Mouse (Mus musculus) CH12.LX (cell line): ENCODE results near the gene Mlxipl. TPM values are rescaled to one million over a fixed set of nuclear protein-coding genes. Genes with fewer than 3 reads are reported as not detected.

Experiments
- DNase-seq: peaks from one replicate; pipeline ENCODE4 v3.0.0-alpha.2; 2013; ENCODE audit errors: extremely low read depth
- H3K27ac ChIP-seq: 2 replicates; pipeline ENCODE4 v1.5.1; 2012; ENCODE audit warnings: low read depth, mild to moderate bottlenecking, control low read depth, moderate library complexity; ENCODE audit not compliant: insufficient read depth
- H3K27me3 ChIP-seq: replicated peaks from 2 replicates; pipeline ENCODE3; 2012; ENCODE audit warnings: inconsistent platforms
- H3K36me3 ChIP-seq, 2 experiments: replicated peaks in 1 of 2; 2 replicates each; pipeline versions ENCODE3 to v1.6.1; 2012; ENCODE audit warnings: inconsistent platforms in 1 of 2, low read length in 1 of 2, mild to moderate bottlenecking in 1 of 2, mixed read lengths in 1 of 2, moderate library complexity in 1 of 2; ENCODE audit not compliant: control insufficient read depth in 1 of 2, insufficient read depth in 1 of 2
- H3K4me1 ChIP-seq, 2 experiments: 2 replicates each; pipeline ENCODE4 v1.6.1; 2012; ENCODE audit warnings: inconsistent platforms in 1 of 2, moderate library complexity in 1 of 2; ENCODE audit not compliant: insufficient read depth in 2 of 2, control insufficient read depth in 1 of 2
- H3K4me2 ChIP-seq: 2 replicates; pipeline ENCODE4 v1.6.1; 2012; ENCODE audit warnings: low read depth, mild to moderate bottlenecking, control low read depth; ENCODE audit not compliant: poor library complexity, insufficient read depth, severe bottlenecking
- H3K4me3 ChIP-seq, 3 experiments: fragments of 150-350 bp in 1 of 3; sonication (generic) in 1 of 3; replicated peaks in 1 of 3; 2 replicates each; pipeline versions ENCODE3 to v1.5.1; 2011 to 2012; ENCODE audit warnings: low read depth in 2 of 3, low read length in 2 of 3, mild to moderate bottlenecking in 2 of 3, moderate library complexity in 2 of 3, control low read depth in 1 of 3, improper control_type of control experiment in 1 of 3, inconsistent platforms in 1 of 3, mixed read lengths in 1 of 3; ENCODE audit not compliant: poor library complexity in 1 of 3
- H3K79me2 ChIP-seq: replicated peaks from 2 replicates; pipeline ENCODE4 v1.6.1; 2012; ENCODE audit warnings: mild to moderate bottlenecking, moderate library complexity; ENCODE audit not compliant: control insufficient read depth, poor library complexity, insufficient read depth, severe bottlenecking; ENCODE audit errors: extremely low read depth
- H3K9ac ChIP-seq: 2 replicates; pipeline ENCODE4 v1.6.1; 2012; ENCODE audit warnings: low read depth, mild to moderate bottlenecking, control low read depth, moderate library complexity; ENCODE audit not compliant: insufficient read depth
- H3K9me3 ChIP-seq: replicated peaks from 2 replicates; pipeline ENCODE3; 2012; ENCODE audit warnings: low read length, inconsistent platforms, mixed read lengths
- BHLHE40 ChIP-seq: IDR thresholded peaks from 2 replicates; pipeline ENCODE4 v1.6.1; 2011; ENCODE audit warnings: mild to moderate bottlenecking, low read depth, low read length, improper control_type of control experiment
- CHD2 ChIP-seq: IDR thresholded peaks from 2 replicates; pipeline ENCODE4 v1.6.1; 2011; ENCODE audit warnings: low read length, improper control_type of control experiment
- EP300 ChIP-seq: IDR thresholded peaks from 2 replicates; pipeline ENCODE4 v1.6.1; 2011; ENCODE audit warnings: low read length, improper control_type of control experiment
- ETS1 ChIP-seq: conservative IDR thresholded peaks from 2 replicates; pipeline ENCODE4 v1.6.1; 2012; ENCODE audit warnings: low read depth, mild to moderate bottlenecking, inconsistent platforms, low read length, improper control_type of control experiment, moderate library complexity
- JUN ChIP-seq: IDR thresholded peaks from 2 replicates; pipeline ENCODE4 v1.6.1; 2011; ENCODE audit warnings: low read depth, mild to moderate bottlenecking, low read length, improper control_type of control experiment, moderate library complexity; ENCODE audit not compliant: insufficient read depth
- JUND ChIP-seq: conservative IDR thresholded peaks from 2 replicates; pipeline ENCODE4 v1.6.1; 2011; ENCODE audit warnings: low read depth, low read length, improper control_type of control experiment
- MAFK ChIP-seq: IDR thresholded peaks from 2 replicates; pipeline ENCODE4 v1.6.1; 2011; ENCODE audit warnings: low read length, improper control_type of control experiment; ENCODE audit not compliant: insufficient replicate concordance
- MAX ChIP-seq: IDR thresholded peaks from 2 replicates; pipeline ENCODE4 v1.6.1; 2011; ENCODE audit warnings: low read length, improper control_type of control experiment
- MEF2A ChIP-seq: IDR thresholded peaks from 2 replicates; pipeline ENCODE4 v1.6.1; 2014; ENCODE audit warnings: low read depth, mild to moderate bottlenecking, inconsistent platforms, low read length, improper control_type of control experiment, borderline replicate concordance
- MYC ChIP-seq: IDR thresholded peaks from 2 replicates; pipeline ENCODE4 v1.6.1; 2011; ENCODE audit warnings: low read depth, mild to moderate bottlenecking, improper control_type of control experiment, low read length
- NRF1 ChIP-seq: IDR thresholded peaks from 2 replicates; pipeline ENCODE4 v1.6.1; 2014; ENCODE audit warnings: low read depth, mild to moderate bottlenecking, inconsistent platforms, low read length, improper control_type of control experiment, moderate library complexity
- PAX5 ChIP-seq: IDR thresholded peaks from 2 replicates; pipeline ENCODE4 v1.6.1; 2012; ENCODE audit warnings: low read length, inconsistent platforms, mixed read lengths
- RCOR1 ChIP-seq: conservative IDR thresholded peaks from 2 replicates; pipeline ENCODE4 v1.6.1; 2012; ENCODE audit warnings: low read depth, mild to moderate bottlenecking, inconsistent platforms, low read length, improper control_type of control experiment
- SIN3A ChIP-seq: IDR thresholded peaks from 2 replicates; pipeline ENCODE4 v1.6.1; 2012; ENCODE audit warnings: low read length, improper control_type of control experiment, inconsistent platforms
- TBP ChIP-seq: conservative IDR thresholded peaks from 2 replicates; pipeline ENCODE4 v1.6.1; 2011; ENCODE audit warnings: low read depth, low read length, improper control_type of control experiment
- USF1 ChIP-seq: IDR thresholded peaks from 2 replicates; pipeline ENCODE4 v1.6.1; 2014; ENCODE audit warnings: low read depth, mild to moderate bottlenecking, inconsistent platforms, low read length, improper control_type of control experiment
- ZKSCAN1 ChIP-seq: IDR thresholded peaks from 2 replicates; pipeline ENCODE4 v1.6.1; 2012; ENCODE audit warnings: low read depth, inconsistent platforms, low read length, improper control_type of control experiment, borderline replicate concordance
- ZMIZ1 ChIP-seq: IDR thresholded peaks from 2 replicates; pipeline ENCODE4 v1.6.1; 2012; ENCODE audit warnings: low read depth, mild to moderate bottlenecking, inconsistent platforms, low read length, improper control_type of control experiment
- dilution Hi-C: fragments of 300-500 bp; cut with MboI; formaldehyde crosslinking; loops from 2 replicates; pipeline ENCODE4 v1.14.3; 2020; ENCODE audit warnings: low sequenced_read_pairs; ENCODE audit not compliant: extremely low pct_unique_long_range_greater_than_20kb, extremely low pct_ligation_motif_present
- in situ Hi-C: fragments of 300-500 bp; cut with MboI; formaldehyde crosslinking; loops from 3 replicates; pipeline ENCODE4 v1.14.3; 2019; ENCODE audit warnings: low sequenced_read_pairs, low pct_ligation_motif_present, low pct_unique_long_range_greater_than_20kb, mixed read lengths
- polyA plus RNA-seq: library from polyadenylated mRNA; unstranded; fragments of >175 nt; gene quantifications from 2 replicates; pipeline ENCODE4 v1.2.1, GENCODE M21; 2012; ENCODE audit warnings: low read depth; ENCODE audit not compliant: insufficient read length
- total RNA-seq, 2 experiments: library from RNA; depleted of rRNA; stranded (reverse); fragments of 300-350 nt in 1 of 2; fragments of >200 nt in 1 of 2; gene quantifications; 2 replicates each; pipeline ENCODE4 v1.2.3; 2012 to 2014

Gene Mlxipl
- total and polyA plus RNA-seq, 3 experiments = not detected

DNA sequence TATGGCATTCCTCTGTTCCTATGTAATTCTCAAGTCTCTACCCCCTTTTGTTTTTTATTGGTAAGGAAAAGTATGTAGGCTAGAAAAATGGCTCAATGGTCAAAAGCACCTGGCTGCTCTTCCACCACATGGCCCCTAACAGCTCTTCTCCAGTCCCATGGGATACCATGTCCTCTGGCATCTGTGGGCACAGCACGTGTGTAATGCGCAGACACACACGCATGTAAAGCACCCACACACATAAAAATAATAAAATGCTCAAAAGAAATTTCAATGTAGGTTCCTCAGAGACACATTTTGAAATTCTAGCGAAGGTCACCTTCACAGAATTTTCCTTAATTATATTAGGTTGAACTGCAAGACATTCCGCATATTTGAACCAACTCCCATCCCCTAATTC is 79.8 kb downstream of the Mlxipl start:
- TF ChIP-seq ETS1 (no peak), USF1 (no peak), MAFK (no peak), JUND (no peak), BHLHE40 (peak; percentile 71), JUN (no peak), MYC (peak; percentile 57; the same call in 1 of the 2 replicates), ZMIZ1 (no peak), MEF2A (no peak), MAX (peak; percentile 60; the same call in 1 of the 2 replicates), EP300 (no peak)
- Histone ChIP-seq H3K4me1 (peaks cover 9 to 26% of the 10 kb centered on the region in 2 experiments), H3K36me3 (peaks cover 10 to 30% of the 10 kb centered on the region in 2 experiments), H3K4me3 (peak overlapping the region; percentile 67 to 81 (median 72)), H3K9me3 (no peaks in the 10 kb centered on the region), H3K27ac (no peak overlapping the region), H3K27me3 (no peaks in the 10 kb centered on the region), H3K4me2 (peak overlapping the region; percentile 89), H3K9ac (peak overlapping the region; percentile 88), H3K79me2 (peaks cover 13% of the 10 kb centered on the region)
- in situ Hi-C loops = no loop called here
- dilution Hi-C loops = no loop called here
- DNase-seq = no peak

DNA sequence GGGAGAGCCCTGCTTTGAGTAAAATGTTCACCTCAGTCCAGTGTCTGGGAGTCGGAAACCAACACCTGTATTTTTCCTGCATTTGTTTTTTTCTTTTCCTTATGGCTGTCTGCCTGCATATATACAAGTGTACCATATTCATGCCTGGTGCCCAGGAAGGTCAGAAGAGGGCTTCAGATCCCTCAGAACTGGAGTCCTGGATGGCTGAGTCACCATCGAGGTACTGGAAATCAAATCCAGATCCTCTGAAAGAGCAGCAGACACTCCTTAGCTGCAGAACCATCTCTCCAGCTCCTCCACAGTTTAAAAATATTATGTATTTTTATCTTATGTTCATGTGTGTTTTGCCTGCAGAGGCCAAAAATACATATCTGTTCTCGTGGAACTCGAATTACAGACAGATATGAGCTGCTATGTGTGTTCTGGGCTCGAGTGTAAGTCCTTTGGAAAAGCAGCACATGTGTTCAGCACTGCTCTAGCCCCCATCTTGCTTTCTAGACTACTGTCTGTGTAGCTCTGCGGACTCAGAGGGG is 82.1 kb downstream of the Mlxipl start:
- H3K4me2 ChIP-seq = no peak overlapping the region
- peaks cover 9 to 26% of the 10 kb centered on the region in 2 experiments for H3K4me1 ChIP-seq
- no peaks in the 10 kb centered on the region for H3K9me3 ChIP-seq
- no peak overlapping the region for H3K27ac ChIP-seq
- in situ Hi-C loops = no loop called here
- no peak for TF ChIP-seq MEF2A
- no peak for TF ChIP-seq BHLHE40
- TF ChIP-seq ZKSCAN1 = no peak
- no peak for TF ChIP-seq TBP
- no peak for TF ChIP-seq RCOR1
- TF ChIP-seq MAFK = no peak
- TF ChIP-seq NRF1 = no peak
- TF ChIP-seq MAX = no peak
- no peak for TF ChIP-seq SIN3A
- TF ChIP-seq CHD2 = no peak
- TF ChIP-seq PAX5 = no peak
- dilution Hi-C loops = no loop called here
- H3K4me3 ChIP-seq = no peak overlapping the region
- no peak for DNase-seq
- H3K79me2 ChIP-seq = peaks cover 16% of the 10 kb centered on the region
- no peaks in the 10 kb centered on the region for H3K27me3 ChIP-seq
- peaks cover 25 to 52% of the 10 kb centered on the region in 2 experiments for H3K36me3 ChIP-seq
- H3K9ac ChIP-seq = no peak overlapping the region
